Mouse (Mus musculus): ENCODE data around the gene Mgat5. TPM values are rescaled to one million over a fixed set of nuclear protein-coding genes. Genes with fewer than 3 reads are reported as not detected.

The Mgat5 gene
- total RNA-seq, 2 experiments from 2014 or later: 51.7 to 52.0 TPM

DNA sequence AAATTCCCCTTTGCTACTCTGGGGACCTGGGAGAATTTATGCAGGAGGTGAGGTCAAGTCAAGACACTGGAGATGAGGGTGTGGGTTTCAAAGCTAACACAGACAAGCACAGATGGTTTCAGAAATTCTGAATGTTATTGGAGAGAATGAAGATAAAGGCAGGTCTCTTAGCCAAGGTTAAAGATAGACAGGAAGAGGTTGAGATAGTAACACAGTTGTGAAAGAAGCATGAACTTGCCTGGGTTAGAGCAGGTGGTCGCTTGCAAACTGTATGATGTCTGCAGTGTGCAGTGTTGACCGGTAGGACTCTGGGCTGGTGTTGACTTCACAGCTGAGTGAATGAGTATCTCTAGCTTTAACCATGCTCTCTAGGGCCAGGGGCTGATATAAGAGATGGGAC lies 97.8 kb downstream of the Mgat5 start:
- no peak for DNase-seq (ENCODE audit: extremely low spot score in 1 of 2, low spot score in 1 of 2)

GRCm38 (mm10) chr1:127303791-127304190 lies 99.0 kb downstream of the Mgat5 start:
- DNase-seq (ENCODE audit: extremely low spot score in 1 of 2, low spot score in 1 of 2): no peak

DNA sequence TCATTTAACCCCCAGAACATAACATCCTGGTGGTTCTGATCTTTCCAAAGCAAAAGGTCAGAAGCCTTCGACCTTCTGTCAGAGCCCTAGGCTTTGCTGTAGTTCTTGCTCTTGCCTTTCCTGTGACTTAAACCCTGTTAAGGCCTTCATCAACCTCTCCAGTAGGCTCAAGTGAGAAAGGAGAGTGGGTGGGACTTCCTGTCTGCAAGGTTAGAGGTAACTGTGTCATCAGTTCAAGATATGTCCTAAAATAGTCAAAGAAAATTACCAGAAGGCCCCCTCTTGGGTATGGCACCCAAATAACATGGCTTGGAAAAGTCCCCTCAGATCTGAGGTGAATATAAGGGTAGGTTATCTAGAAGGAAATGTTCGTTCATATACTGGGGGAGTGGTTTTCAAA lies 99.5 kb downstream of the Mgat5 start:
- DNase-seq (ENCODE audit: extremely low spot score in 1 of 2, low spot score in 1 of 2): no peak

DNA sequence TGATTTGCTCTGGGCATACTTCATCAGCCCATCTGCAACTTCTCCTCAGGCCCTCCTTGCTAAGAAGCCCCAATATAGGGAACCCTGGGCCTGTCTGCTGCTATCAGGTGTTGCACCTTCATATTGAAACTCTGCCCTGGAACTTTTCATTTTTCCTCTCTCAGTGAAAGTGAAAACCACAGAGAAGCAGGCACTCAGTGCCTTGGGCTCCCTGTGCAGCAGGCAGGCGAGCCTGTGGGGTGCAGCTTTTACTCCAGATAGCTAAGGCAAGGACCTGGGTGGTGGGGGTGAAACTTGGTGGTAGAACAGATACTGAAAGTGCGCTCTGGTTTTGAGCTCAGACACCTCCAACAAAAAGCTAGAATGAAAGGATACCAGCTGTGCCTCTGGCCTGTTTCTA lies 100.8 kb downstream of the Mgat5 start:
- DNase-seq (ENCODE audit: extremely low spot score in 1 of 2, low spot score in 1 of 2): no peak

- DNase-seq (ENCODE audit: extremely low spot score in 1 of 2, low spot score in 1 of 2): no peak
Measured at GRCm38 (mm10) chr1:127306024-127306771, 101.4 kb downstream of the Mgat5 start.

- no peak for DNase-seq (ENCODE audit: extremely low spot score in 1 of 2, low spot score in 1 of 2)
Measured at GRCm38 (mm10) chr1:127307361-127307760, 102.5 kb downstream of the Mgat5 start.

- no peak for DNase-seq (ENCODE audit: extremely low spot score in 1 of 2, low spot score in 1 of 2)
Measured at GRCm38 (mm10) chr1:127308207-127308725, 103.5 kb downstream of the Mgat5 start.

DNA sequence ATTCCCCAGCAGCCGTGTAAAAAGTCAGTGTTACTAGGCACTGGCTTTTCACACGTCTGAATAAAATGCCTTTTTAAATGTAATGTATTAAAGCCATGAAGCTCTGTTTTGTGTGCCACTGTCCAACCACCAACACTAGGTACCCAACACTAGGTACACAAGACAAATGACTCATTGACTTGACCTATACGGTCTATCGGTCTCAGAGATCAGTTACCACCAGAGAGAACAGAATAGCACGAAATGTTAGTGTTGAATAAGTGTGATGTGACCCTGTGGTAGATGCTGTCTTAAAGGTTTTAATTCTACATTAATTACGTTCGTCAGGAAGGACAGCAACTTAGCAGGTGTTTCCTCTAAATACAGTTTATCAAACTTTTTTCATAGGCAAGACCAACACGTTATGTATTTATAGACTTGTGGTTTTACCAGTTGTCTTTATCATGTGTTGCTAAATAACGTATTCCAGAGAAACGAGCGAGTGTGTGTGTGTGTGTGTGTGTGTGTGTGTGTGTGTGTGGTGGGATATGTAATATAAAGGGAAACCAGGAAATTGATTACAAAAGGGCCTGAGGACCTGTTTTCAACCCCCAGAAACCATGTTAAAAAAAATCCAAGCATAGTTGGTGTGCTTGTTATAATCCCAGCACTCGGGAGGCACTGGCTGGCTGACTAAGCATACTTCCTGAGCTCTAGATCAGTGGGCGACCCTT lies 104.3 kb downstream of the Mgat5 start:
- DNase-seq (ENCODE audit: extremely low spot score in 1 of 2, low spot score in 1 of 2): no peak

- DNase-seq (ENCODE audit: extremely low spot score in 1 of 2, low spot score in 1 of 2): no peak
Measured at GRCm38 (mm10) chr1:127310011-127310410, 105.2 kb downstream of the Mgat5 start.

GRCm38 (mm10) chr1:127310703-127311102 lies 105.9 kb downstream of the Mgat5 start:
- no peak for DNase-seq (ENCODE audit: extremely low spot score in 1 of 2, low spot score in 1 of 2)

GRCm38 (mm10) chr1:127313652-127314350 lies 109.0 kb downstream of the Mgat5 start:
- DNase-seq (ENCODE audit: extremely low spot score in 1 of 2, low spot score in 1 of 2): no peak

DNA sequence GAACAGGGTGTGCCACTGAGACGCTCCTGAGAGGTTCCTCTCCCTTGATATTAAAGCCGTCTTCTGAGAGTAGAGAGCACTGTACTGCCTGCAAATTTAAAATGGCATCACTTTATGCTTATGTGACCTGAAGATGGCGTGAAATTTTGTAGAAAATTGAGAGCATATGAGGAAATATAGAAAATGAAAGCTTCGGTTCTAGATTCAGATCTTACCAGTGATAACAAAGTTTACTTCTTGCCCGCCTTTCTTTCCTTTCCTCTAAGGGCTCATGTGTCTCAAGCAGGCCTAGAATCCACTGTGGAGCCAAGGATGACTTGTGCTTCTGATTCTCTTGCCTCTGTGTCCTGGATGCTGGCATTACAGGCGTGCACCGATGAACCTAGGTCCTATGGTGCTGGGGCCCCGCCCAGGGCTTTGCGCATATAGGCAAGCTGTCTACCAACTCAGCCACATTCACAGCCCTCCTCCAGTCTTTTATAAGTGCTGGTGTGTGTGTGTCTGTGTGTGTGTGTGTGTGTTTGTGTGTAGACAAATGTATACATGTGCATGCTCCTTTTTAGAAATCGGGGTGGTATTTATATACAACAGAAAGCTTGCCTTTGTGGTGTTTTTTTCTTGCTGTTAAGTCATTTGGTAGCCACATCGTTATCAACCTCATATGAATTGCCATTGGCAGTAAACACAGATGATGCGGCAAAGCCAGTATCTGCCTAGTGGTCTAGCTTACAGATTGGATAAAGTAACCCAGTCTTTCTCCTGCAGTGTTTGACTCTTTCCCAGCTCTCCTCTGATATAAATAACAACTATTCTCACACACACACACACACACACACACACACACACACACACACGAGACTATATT lies 111.2 kb downstream of the Mgat5 start:
- no peak for DNase-seq (ENCODE audit: extremely low spot score in 1 of 2, low spot score in 1 of 2)

- DNase-seq (ENCODE audit: extremely low spot score in 1 of 2, low spot score in 1 of 2): no peak
Measured at GRCm38 (mm10) chr1:127316651-127317050, 111.8 kb downstream of the Mgat5 start.

- no peak for DNase-seq (ENCODE audit: extremely low spot score in 1 of 2, low spot score in 1 of 2)
Measured at GRCm38 (mm10) chr1:127317541-127317940, 112.7 kb downstream of the Mgat5 start.

- no peak for DNase-seq (ENCODE audit: extremely low spot score in 1 of 2, low spot score in 1 of 2)
Measured at GRCm38 (mm10) chr1:127318486-127318885, 113.7 kb downstream of the Mgat5 start.

- DNase-seq (ENCODE audit: extremely low spot score in 1 of 2, low spot score in 1 of 2): no peak
Measured at GRCm38 (mm10) chr1:127319768-127320167, 115.0 kb downstream of the Mgat5 start.

DNA sequence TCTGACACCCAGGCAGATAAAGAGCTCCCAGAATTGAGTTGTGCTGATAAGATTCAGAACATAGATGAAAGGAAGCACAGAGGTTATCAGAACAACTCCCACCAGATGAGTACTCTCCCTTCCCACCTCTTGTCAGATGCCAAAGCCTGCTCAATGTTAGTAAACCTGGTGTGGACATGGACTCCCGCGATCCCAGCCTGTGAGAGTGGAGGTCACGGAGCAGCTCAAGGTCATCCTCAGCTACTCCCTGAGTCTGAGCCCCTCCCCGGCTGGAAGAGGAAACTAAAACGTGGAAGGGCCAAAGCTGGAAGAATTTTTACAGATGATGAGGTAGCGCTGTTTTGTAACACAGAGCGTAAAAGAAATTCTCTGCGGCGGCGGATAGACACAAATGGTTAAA lies 116.1 kb downstream of the Mgat5 start:
- no peak for DNase-seq (ENCODE audit: extremely low spot score in 1 of 2, low spot score in 1 of 2)

DNA sequence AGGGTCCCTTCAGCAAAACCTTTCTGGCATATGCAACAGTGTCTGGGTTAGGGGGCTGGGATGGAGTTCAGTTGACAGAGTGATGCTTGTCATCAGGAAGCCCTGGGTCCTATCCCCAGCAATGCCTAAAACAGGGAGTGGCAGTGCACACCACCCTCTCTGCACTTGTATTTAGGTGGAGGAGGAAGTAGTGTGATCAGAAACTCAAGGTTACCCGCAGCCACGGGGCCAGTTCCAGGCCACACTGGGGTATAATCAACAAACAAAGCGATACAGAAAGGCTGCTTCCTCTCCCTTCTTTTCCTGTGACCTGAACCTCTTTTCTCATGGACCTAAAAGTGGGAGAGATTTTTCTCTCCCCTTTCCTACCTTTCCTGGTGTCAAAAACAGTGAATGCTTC lies 116.8 kb downstream of the Mgat5 start:
- no peak for DNase-seq (ENCODE audit: extremely low spot score in 1 of 2, low spot score in 1 of 2)

- DNase-seq (ENCODE audit: extremely low spot score in 1 of 2, low spot score in 1 of 2): no peak
Measured at GRCm38 (mm10) chr1:127322169-127322805, 117.5 kb downstream of the Mgat5 start.
